Mouse (Mus musculus) embryonic fibroblast, embryonic 13.5 days (primary cell): Measurements from ENCODE around the gene Pspn.

Experiments used
- CTCF ChIP-seq: IDR thresholded peaks from 2 replicates; pipeline ENCODE4 v1.5.1; 2011; ENCODE audit warnings: mild to moderate bottlenecking, control low read depth, low read length, moderate library complexity, borderline replicate concordance; ENCODE audit not compliant: insufficient read depth
- POLR2A ChIP-seq: IDR thresholded peaks from 2 replicates; pipeline ENCODE4 v1.6.1; 2011; ENCODE audit warnings: low read depth, mild to moderate bottlenecking, control low read depth, low read length, moderate library complexity

DNA sequence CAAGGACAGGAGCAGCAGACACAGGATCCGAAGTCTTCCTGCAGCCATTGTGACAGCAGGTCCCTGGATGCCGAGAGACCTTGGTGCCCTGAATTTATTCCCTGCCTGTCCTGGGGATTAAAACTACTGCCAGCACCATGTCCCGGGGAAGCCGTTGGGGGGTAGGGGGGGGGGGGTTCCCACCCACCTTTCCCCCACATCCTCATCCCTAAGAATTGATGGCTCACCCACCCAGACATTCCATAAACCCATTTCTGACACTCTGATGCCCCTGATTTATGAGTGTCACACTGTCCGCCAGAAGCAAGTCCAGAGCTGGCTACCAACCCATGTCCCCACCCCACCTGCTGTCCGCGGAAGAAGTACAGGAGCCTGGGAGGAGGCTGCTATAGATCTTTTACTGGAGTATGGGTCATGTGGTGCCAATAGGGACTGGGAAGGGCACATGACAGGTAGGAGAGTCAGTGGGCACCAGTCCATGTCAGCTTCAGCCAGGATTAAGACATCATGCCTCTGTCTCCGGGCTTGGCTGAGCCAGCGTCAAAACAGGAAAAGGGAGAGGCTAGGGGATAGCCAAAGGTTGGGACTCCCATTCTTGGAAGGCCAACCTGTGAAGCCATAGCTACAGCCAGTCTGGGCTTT lies at the start of gene Pspn:
- TF ChIP-seq CTCF (no peak), POLR2A (no peak)
